Mouse (Mus musculus) heart, postnatal 25 days (tissue): Measurements from ENCODE around the gene Klhl7. TPM values are rescaled to one million over a fixed set of nuclear protein-coding genes. Genes with fewer than 3 reads are reported as not detected.

Source experiments
- DNase-seq: peaks from one replicate; pipeline ENCODE4 v3.0.0; 2022; ENCODE audit warnings: low spot score
- intact Hi-C: fragments of 180-260 bp; cut with DNase I; formaldehyde crosslinking; loops from one replicate; pipeline ENCODE4 v1.15.1; 2025
- total RNA-seq, 2 experiments: library from RNA; stranded (reverse); gene quantifications; 2 replicates each; pipeline ENCODE4 v1.2.3; 2021

The Klhl7 gene
- total RNA-seq = 10 to 100 TPM; 48.1 to 55.1 TPM

DNA sequence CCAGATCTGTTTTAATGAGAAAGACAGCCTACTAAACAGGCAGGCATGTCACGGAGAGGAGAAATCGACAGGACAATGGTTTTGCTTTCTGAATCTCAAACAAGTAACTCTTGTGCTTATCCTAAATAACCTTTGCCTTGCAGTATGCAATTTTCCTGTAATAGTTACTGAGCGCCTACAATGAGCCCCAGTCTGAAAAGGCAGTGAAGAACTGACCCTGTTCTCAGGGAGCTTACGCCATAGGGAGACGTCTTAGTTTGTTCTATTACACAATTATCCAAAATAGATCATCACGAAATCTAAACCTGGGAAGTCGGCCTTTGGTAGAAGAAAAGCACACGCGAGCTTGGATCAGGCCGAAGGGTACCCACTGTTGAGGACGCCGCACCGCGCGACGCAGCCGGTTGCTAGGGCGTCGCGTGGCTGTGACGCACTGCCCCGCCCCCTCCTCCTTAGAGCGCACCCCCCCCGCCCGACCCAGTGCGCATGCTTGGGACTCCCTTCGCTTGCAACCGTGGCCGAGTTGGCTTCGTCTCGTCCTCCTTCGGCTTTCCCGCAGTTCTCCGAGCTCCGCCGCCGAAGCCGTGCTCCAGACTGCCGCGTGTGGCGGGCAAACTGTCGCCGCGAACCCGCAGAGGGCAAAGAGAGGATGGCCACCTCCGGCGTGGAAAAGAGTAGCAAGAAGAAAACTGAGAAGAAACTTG lies at the start of gene Klhl7:
Gene Klhl7 (plus strand): TSS at position 500 of the 704 bp plus-strand sequence.
- peak; percentile 67 for DNase-seq
- intact Hi-C loops = loop anchor here (2.0 kb wide), 1 partner anchor 25 kb away; no protein-coding TSS in a partner anchor

DNA sequence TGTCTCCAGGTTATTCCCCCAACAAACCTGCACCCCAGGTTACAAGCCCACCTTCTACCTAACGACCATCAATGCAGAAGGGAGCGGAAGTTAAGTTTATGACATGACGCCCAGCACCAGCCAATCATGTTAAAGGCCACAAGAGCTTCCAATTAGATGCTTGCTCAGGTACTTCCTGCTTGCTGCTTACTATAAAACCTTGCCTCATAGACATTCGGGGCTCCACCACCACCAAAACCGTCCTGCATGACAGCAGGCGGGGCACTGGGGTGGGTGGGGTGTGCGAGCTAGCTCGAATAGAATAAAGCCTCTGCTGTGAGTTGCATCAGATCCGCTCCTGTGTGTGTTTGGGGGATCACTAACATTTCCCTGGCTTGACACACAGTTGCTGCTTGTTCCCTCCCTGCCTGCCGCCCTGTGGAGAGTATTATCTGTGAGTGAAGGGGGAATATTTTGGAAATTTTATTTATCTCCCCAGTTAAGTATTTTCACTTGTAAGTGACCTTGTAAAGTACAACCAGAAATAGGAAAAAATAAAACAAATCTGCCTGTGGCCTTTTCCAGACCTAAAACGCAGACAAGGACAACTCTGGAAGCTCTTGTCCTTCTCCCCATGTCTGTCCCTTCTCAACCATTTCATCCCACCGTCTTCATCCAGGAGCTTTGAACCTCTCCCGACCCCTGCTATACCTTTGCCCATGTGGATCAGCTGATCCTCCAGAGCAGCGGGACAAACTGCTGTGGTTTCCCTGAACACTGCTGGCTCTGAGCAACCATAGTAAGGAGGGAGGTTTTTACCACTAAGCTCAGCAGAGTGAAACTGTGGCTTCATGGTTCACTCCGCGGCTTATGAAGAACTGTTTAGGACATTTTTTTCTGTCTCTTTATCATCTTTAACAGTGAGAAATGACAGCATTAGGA lies 48.4 kb upstream of the Klhl7 start:
- intact Hi-C loops = no loop called here
- DNase-seq = no peak

DNA sequence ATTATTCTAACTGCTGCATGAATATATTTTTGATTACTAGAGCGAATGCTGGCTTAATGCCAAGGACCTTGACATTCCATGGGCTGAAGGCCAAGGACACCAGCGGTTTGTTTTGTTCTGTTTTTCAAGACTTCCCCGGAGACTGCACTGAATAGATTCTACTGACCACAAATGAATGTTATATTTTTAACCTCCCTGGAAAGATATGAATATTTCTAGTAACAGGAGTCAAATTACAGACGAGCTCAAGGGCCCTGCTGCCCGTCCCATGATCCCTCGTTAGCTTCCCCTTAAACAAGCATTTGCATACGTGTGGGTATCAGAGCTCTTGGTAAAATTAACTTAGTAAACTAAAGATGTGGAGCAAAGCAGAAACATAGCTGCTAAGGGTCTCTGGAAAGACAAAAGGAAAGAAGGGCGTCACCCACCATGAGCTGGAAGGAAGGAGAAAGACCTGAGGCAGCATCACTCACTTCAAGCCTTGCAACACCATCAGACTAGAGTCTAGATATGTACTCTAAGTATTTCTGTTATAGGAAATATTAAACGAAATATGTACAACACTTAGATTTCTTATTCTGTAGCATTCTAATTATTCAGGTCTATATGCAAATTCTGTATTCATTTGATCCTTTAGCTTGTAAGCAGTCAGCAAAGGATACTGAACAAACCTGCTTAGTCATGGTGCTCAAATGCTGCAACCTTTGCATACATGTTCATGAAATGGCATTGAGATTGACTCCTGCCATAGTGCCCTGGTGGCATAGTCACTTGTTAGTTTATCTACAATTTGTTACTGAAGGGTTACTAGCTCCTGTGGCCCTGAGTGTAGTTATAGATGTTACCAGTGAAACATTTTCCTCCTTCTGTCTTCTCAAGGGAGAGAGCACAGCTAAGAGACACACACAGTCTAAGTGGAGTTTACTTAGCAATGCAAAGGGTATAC lies 46.9 kb upstream of the Klhl7 start:
- DNase-seq = no peak
- intact Hi-C loops = no loop called here

DNA sequence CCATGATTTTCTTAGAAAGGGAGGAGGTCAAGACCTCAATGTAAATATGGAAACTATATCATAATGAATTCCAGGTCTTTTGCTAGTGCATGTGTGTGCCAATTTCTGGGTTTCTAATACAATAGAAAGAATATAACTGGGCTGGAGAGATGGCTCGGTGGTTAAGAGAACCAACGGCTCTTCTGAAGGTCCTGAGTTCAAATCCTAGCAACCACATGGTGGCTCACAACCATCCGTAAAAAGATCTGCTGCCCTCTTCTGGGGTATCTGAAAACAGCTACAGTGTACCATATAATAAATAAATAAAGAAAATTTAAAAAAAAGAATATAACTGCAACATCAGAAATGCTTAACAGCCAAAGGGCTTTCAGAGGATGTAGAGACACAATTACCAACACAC lies 46.0 kb upstream of the Klhl7 start:
- intact Hi-C loops = no loop called here
- DNase-seq = no peak

DNA sequence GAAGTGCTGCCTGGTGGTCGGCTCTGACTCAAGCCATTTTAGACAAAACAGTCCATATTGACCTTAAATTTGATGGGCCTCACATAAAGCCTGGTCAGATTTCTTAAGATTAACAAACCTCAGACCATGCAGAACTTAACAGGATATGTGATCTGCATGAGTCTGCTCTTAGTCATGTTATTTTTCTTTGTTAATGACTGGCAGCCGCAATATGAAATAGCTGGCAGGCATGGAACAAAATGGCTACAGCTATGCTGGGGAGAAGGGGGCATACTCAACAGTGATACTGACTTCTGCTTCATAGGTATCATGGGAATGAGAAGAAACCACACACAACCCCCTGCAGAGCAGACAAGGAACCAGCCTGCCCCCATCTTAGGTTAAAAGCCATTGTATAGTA lies 43.5 kb upstream of the Klhl7 start:
- DNase-seq = no peak
- intact Hi-C loops = no loop called here

DNA sequence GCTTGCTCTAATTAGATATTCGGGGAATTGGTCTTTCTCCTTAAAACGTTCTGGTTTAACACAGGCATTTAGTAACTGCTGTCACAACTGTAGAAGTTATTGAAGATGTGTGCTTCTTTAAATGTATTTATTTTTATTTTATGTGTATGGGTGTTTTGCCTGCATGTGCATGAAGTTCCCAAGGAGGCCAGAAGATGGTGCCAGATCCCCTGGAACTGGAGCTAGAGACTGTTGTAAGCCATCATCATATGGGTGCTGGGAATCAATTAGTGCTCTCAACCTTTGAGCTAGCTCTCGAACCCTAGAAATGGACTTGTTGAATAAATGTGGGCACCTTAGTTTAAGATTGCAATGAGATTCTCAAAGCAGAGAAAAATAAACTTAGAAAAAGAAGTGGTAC lies 42.8 kb upstream of the Klhl7 start:
- intact Hi-C loops = no loop called here
- no peak for DNase-seq

DNA sequence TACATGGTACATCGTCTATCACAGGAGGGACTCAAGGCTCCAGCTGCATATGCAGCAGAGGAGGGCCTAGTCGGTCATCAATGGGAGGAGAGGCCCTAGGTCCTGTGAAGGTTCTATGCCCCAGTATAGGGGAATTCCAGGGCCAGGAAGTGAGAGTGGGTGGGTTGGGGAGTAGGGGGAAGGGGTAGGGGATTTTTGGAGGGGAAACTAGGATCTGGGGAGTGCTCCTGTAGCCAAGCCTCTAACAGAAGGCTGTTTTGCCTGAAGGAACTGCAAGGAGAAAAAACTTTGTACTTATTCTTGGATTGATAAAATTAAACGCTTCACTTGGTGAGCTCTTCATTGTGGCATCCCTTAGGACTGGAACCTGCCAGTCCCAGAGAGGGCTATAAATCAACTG lies 39.5 kb upstream of the Klhl7 start:
- DNase-seq = no peak

DNA sequence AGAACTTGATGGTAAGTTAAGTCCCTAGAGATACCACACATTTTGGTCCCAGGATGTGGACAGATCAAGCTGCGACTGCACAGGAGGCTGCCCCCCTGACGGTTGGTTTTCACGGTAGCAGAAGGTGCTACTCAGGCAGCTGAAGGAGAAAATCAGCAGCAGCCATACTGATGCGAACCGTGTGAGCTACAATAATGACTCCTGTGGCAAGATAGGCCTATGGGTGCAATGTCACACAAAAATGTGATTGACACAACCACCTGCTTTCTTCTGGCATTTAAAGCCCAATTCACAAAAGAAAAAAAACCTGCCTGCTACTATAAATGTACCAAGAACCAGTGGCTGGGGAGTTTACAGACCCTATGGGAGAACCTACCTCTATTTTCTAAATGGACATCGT lies 37.4 kb upstream of the Klhl7 start:
- intact Hi-C loops = no loop called here
- no peak for DNase-seq

More for the DNA sequence above, 39.5 kb upstream of the Klhl7 start:
- intact Hi-C loops = no loop called here

DNA sequence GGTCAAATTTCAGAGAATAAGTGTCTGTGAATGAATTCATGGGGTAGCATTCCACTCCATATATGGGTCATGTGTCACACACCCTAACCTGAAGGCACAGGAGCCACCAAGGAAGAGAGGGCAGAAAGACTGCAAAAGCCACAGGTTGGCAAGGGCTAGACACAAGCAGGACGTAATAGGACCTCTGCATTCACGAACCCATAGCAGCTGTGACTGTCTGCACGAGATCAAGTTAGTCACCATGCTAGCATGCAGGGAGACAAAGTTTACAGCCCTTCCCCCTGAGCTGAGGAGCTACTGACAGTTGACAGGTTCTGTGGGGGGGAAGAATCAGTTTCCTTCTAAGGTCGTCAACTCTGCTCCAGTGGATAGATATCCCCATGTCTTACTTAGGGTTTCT lies 36.9 kb upstream of the Klhl7 start:
- no peak for DNase-seq
- intact Hi-C loops = no loop called here

DNA sequence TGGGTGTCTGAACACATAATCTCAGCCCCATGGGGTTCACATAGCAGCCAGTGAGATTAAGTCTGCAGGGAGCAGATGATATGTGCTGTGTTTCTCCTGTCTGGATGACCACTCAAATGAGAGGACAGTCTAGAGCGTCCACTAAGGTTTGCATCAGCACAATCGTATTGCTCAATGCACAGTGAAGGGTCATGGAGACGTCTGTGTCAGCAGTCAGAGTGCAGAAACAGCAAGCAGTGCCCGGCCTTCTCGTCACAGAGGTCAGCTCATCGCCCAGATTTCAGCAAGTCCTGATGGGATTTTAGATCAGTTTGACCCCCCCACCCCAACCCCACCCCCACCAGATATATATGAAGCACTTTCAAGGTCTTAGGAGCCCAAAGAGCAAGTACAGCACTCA lies 31.4 kb upstream of the Klhl7 start:
- intact Hi-C loops = no loop called here
- DNase-seq = no peak

DNA sequence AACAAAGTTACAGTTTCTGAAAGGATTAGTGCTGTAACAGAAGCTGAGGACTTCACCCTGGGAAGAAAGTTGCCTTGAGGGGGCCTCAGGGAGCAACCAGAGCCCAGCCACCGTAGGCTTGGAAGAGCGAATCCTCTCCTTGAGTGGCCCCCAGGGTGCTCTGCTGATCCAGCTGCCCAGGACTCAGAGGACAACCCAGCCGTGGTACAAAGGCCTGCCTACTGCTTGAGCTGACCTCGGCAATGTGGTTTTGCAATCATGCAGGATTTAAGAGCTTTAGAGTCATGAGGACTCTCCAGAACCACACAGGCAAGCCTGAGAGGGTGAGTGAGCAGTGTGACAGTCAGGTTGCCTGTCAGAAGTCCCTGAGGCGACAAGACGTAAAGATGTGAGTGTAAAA lies 28.4 kb upstream of the Klhl7 start:
- intact Hi-C loops = no loop called here
- DNase-seq = no peak

DNA sequence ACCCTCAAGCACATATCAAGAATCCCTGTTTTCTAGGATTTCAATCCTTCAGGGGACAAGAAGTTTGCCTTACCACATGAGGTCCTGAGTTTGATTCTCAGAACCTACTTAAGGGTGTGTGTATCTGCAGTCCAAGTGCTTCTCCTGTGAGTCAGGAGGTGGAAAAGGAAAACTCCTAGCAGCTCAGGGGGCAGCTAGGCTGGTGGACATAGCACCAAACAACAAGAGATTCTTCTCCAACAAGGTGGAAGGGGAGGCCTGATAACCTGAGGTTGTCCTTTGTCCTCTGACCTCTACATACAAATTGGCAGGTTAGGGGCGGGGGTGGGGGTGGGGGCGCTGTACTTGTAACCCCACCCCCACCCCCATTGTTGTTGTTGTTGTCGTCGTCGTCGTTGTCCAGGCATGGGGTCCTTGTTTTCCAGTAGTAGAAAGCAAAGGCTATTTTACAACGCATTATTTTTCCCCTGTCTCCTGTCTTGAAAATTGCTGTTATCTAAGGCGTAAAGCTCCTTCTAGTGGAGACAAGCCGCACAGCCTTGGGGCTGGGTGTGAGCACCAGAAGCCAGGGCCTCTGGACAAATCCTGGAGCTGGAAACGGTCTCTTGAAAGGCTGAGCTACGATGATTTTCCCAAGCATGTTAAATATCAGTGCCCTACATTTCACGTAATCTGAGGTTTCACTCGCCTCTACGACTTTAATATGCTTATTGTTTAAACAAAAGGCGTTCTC lies 23.3 kb upstream of the Klhl7 start:
- intact Hi-C loops = loop anchor here (1.0 to 5.0 kb wide), 4 partner anchors 48 to 227 kb away; no protein-coding TSS in a partner anchor
- peak; percentile 51 for DNase-seq

DNA sequence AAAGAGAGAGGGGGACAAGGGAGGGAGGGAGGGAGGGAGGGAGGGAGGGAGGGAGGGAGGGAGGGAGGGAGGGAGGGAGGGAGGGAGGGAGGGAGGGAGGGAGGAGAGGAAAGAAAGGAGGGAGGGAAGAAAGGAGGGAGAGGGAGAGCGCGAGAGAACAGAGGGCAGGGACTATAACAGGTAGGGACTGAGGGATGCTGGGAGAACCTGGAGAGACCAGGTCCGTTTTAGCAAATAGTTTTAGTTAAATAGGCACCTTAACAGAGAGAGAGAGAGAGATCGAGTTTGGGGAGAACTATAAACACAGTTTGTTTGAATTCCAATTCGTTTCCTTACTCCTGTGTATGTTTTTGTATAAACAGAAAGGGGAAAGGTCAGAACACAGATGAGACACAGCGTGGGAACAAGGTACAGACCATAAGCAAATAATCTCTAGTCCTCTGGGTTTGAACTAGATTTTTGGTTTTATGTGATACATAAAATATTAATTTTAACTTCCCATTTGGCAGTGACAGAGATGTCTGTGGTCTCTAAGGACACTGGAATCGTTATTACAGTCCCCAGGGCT lies 22.6 kb upstream of the Klhl7 start:
- no peak for DNase-seq
- intact Hi-C loops = loop anchor here (1.0 to 5.0 kb wide), 4 partner anchors 49 to 228 kb away; no protein-coding TSS in a partner anchor

DNA sequence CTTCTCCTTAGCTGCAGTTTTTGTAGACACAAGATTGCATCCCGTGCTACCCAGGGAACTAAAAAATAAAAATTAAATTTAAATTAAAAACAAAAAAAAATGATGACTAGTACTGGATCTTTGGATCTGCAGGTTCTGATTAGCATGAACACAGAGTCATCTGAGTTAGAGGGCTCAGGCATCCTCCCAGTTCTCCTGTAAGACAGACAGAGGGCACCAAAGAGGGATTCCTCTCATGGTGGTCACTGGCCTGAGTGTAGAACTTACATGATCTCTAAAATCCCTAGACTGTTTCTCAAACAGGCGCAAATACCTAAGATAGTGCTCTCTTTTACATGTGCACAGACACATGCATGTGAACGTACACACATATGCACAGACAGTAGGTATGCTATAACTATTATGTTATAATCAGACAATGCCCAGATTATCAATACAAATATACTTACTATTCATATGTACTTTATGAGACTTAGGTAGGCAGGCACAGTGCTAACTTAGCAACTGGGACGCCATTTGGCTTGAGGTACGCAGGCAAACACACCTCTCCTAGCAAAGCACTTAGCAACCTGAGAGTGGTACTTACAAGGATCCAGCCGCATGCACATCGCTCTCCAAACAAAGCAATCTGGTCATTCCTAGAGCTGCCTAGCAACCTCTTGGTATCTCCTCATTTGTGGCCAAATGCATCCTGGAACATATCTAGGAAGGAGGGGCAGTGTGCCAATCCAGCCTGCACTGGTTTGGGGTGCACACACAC lies 21.8 kb upstream of the Klhl7 start:
- no peak for DNase-seq
- intact Hi-C loops = loop anchor here (5.0 kb wide), 1 partner anchor 101 kb away; no protein-coding TSS in a partner anchor

DNA sequence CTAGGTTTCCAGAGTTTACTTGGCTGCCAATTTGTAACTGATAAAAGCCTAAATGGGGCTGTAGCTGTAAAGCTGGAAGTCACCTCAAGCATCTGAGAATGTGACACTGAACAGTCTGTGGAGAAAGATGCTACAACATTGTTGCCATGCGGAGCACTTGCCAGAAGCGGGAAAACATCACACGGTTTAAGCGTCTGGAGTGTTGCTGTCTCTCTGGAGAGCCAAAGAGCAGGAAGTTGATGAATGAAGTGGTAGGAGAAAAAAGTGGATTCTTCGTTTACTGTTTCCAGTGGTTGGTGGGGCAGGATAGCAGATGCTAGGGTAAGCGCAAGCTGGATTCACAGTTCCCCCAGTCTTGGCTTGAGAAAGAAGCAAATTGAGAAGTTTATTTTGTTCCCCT lies 19.6 kb upstream of the Klhl7 start:
- DNase-seq = no peak
- intact Hi-C loops = no loop called here

DNA sequence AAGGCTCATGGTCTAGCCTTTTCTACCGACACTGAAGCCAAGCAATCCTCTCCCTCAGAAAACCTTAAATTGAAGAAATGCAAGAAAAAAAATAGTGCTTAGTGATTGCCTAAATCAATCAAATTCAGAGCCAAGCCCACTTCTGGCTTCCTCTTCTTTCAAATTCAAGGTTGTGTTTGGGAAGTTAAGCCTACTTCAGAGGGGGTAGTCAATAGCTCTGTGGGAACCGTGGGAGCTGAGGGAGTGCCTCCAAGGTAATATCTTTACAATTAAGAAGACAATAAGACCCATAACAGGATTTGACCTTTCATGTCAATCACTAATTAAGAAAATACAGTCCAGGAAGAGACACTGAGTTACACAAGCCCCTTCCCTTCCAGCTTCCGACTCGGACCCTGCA lies 15.6 kb upstream of the Klhl7 start:
- no peak for DNase-seq
- intact Hi-C loops = no loop called here

DNA sequence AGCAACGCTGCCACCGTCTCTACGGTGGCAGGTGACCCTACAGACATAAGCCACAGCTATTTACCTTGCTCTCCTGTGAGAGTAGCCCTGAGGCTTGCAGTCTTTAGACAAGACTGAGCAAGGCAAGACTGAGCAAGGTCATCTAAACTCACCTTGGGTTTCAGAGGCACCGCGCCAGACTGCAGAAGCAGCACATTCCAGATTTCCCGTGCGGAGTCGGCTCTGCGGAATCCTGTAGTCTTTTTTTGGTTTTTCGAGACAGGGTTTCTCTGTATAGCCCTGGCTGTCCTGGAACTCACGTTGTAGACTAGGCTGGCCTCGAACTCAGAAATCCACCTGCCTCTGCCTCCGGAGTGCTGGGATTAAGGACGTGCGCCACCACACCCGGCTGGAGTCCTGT lies 14.2 kb upstream of the Klhl7 start:
- intact Hi-C loops = no loop called here
- no peak for DNase-seq

DNA sequence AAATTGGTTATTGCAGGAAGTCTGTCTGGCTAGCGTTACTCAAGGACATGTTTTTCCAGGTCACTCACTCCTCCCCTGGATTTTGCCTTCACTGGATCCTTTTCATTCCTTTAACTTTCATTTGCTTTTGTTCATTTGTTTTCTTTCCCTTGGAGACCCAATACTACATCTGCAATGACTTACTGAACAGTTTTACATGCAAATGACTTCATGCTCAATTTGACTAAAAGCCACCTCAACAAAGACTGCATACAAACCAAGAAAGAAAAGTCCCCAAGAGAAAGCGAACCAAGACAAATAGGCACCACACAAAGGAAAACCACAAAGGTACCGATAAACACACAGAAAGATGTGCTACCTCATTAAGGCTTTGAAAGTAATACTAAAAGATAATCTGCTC lies 13.5 kb upstream of the Klhl7 start:
- DNase-seq = no peak
- intact Hi-C loops = no loop called here
